Mouse (Mus musculus) gastrocnemius, postnatal 4 days (tissue): ENCODE results near the gene Anapc13. TPM values are rescaled to one million over a fixed set of nuclear protein-coding genes. Genes with fewer than 3 reads are reported as not detected.

Source experiments
- DNase-seq, 2 experiments: peaks; one replicate each; pipeline ENCODE4 v3.0.0; 2021 to 2022; ENCODE audit warnings: low spot score in 2 of 2, mixed read lengths in 2 of 2
- long read RNA-seq, 2 experiments: library from polyadenylated mRNA; stranded (forward); transcript quantifications; one replicate each; pipeline ENCODE4 v2.0.0; 2021
- total RNA-seq, 2 experiments: library from RNA; stranded (reverse); gene quantifications; 2 replicates each; pipeline ENCODE4 v1.2.3; 2021

Gene Anapc13
- 100 to 1,000 TPM; 200 to 212 TPM for total RNA-seq
- long read RNA-seq, experiment 1, transcript Anapc13-204 (3 exons, 589 nt) = major isoform, 44 of 50 reads
- long read RNA-seq, experiment 1, partial matches to known transcripts = 2 of 50 reads
- long read RNA-seq, experiment 1, other reads (novel, unspliced or antisense) = 1 of 50 reads
- long read RNA-seq, experiment 2, transcript Anapc13-204 (3 exons, 589 nt) = major isoform, 45 of 52 reads
- long read RNA-seq, experiment 2, partial matches to known transcripts = 2 of 52 reads
- long read RNA-seq, experiment 2, other reads (novel, unspliced or antisense) = 4 of 52 reads

GRCm38 (mm10) chr9:102625983-102626838 is at the start of gene Anapc13, which contains the start of gene Cep63:
TSS of gene Anapc13 (plus strand) at chr9:102626296.
TSS of gene Cep63 (minus strand) at chr9:102626534.
- peak; percentile 98 to 99 for DNase-seq

- DNase-seq = no peak
Observed at GRCm38 (mm10) chr9:102577480-102577879, 48.6 kb upstream of the Anapc13 start.

GRCm38 (mm10) chr9:102581921-102582469 is 44.1 kb upstream of the Anapc13 start:
- peak in 1 of 2 experiments; percentile 7 for DNase-seq

GRCm38 (mm10) chr9:102587347-102587746 is 38.7 kb upstream of the Anapc13 start:
- DNase-seq = no peak

GRCm38 (mm10) chr9:102594667-102595393 is 31.3 kb upstream of the Anapc13 start:
- peak in 1 of 2 experiments; percentile 8 for DNase-seq

- peak in 1 of 2 experiments; percentile 4 for DNase-seq
Observed at GRCm38 (mm10) chr9:102595662-102596436, 30.2 kb upstream of the Anapc13 start.

- DNase-seq = no peak
Observed at GRCm38 (mm10) chr9:102601187-102601586, 24.9 kb upstream of the Anapc13 start.

GRCm38 (mm10) chr9:102601666-102602065 is 24.4 kb upstream of the Anapc13 start:
- DNase-seq = no peak

GRCm38 (mm10) chr9:102605162-102605561 is 20.9 kb upstream of the Anapc13 start:
- no peak for DNase-seq

- DNase-seq = no peak
Observed at GRCm38 (mm10) chr9:102607471-102607870, 18.6 kb upstream of the Anapc13 start.

GRCm38 (mm10) chr9:102609221-102609620 is 16.9 kb upstream of the Anapc13 start:
- no peak for DNase-seq

- no peak for DNase-seq
Observed at GRCm38 (mm10) chr9:102615071-102615470, 11.0 kb upstream of the Anapc13 start.

- no peak for DNase-seq
Observed at GRCm38 (mm10) chr9:102616267-102616666, 9.8 kb upstream of the Anapc13 start.

GRCm38 (mm10) chr9:102621385-102621784 is 4.7 kb upstream of the Anapc13 start:
- DNase-seq = no peak

- no peak for DNase-seq
Observed at GRCm38 (mm10) chr9:102622192-102622857, 3.8 kb upstream of the Anapc13 start.

GRCm38 (mm10) chr9:102622876-102623275 is 3.2 kb upstream of the Anapc13 start:
- no peak for DNase-seq

- no peak for DNase-seq
Observed at GRCm38 (mm10) chr9:102623581-102623980, 2.5 kb upstream of the Anapc13 start.

GRCm38 (mm10) chr9:102625401-102625982 is 604 bp upstream of the Anapc13 start:
- no peak for DNase-seq

- no peak for DNase-seq
Observed at GRCm38 (mm10) chr9:102626839-102627225, 736 bp downstream of the Anapc13 start.
